Comparison of ENCODE assay signal across 25 mouse cellular contexts in the genomic region with DNA sequence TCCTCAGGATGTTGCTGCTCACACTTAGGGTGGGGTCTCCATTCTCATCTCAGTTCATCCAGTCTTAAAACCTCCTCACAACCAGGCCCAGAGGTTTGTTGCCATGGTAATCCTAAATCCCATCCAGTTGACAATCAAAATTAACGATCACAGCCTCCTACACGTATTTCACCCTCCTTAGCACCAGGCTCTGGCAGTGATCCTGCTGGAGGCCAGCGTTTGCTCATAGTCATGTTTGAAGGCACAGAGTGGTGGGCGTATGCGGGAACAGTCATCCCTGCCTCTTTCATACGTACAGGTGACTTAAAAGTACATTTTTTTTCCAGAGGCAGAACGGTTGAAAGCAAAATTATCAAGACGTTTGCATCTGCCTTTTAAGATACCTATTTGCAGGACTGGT. TPM values are rescaled to one million over a fixed set of nuclear protein-coding genes. Genes with fewer than 3 reads are reported as not detected.
DNase-seq lines count a peak whose midpoint lies in the region; ATAC-seq and TF ChIP-seq lines count a peak whose summit lies in the region.
"Had no signal": no experiment of that assay in that cellular context is flagged by ENCODE, and none has a peak within 500 bp of the region (broad histone marks: within the 10 kb centered on the region; RNA-seq: fewer than 3 reads in every experiment).

No protein-coding gene starts in this region.

- H3K27me3 ChIP-seq in embryonic facial prominence, embryonic 15.5 days = no peaks in the 10 kb centered on the region
- no peaks in the 10 kb centered on the region for H3K27me3 ChIP-seq in embryonic facial prominence, embryonic 10.5 days (replicated peaks; ENCODE audit: low read depth, poor library complexity, severe bottlenecking)
- H3K27me3 ChIP-seq in thymus, adult 2 months (ENCODE audit: control insufficient read depth, insufficient read depth, low read length) = no peaks in the 10 kb centered on the region
- H3K27me3 ChIP-seq: embryonic facial prominence, embryonic 12.5 days; heart, embryonic 12.5 days; kidney, embryonic 15.5 days; liver, embryonic 15.5 days; midbrain, embryonic 15.5 days; neural tube, embryonic 15.5 days; Patski had no signal

- no peak overlapping the region for H3K4me3 ChIP-seq in embryonic facial prominence, embryonic 15.5 days (replicated peaks)
- H3K4me3 ChIP-seq in embryonic facial prominence, embryonic 10.5 days = no peak overlapping the region
- H3K4me3 ChIP-seq in layer of hippocampus, adult 2 months = no peak overlapping the region
- no peak overlapping the region for H3K4me3 ChIP-seq in thymus, adult 2 months (ENCODE audit: control insufficient read depth, insufficient read depth, low read length)
- H3K4me3 ChIP-seq: embryonic facial prominence, embryonic 12.5 days; heart, embryonic 12.5 days; kidney, embryonic 15.5 days; liver, embryonic 15.5 days; midbrain, embryonic 10.5 days; midbrain, embryonic 15.5 days; neural tube, embryonic 15.5 days had no signal

- H3K9me3 ChIP-seq in embryonic facial prominence, embryonic 15.5 days (replicated peaks) = no peaks in the 10 kb centered on the region
- H3K9me3 ChIP-seq in embryonic facial prominence, embryonic 10.5 days = no peaks in the 10 kb centered on the region
- H3K9me3 ChIP-seq: embryonic facial prominence, embryonic 12.5 days; heart, embryonic 12.5 days; kidney, embryonic 15.5 days; liver, embryonic 15.5 days; midbrain, embryonic 10.5 days; midbrain, embryonic 15.5 days; neural tube, embryonic 15.5 days had no signal

- peak overlapping the region; percentile 35 for H3K27ac ChIP-seq in embryonic facial prominence, embryonic 15.5 days (replicated peaks)
- H3K27ac ChIP-seq in embryonic facial prominence, embryonic 10.5 days (replicated peaks) = no peak overlapping the region
- H3K27ac ChIP-seq in layer of hippocampus, adult 2 months = peak overlapping the region; percentile 71
- H3K27ac ChIP-seq in thymus, adult 2 months (ENCODE audit: control insufficient read depth, insufficient read depth, low read length) = no peak overlapping the region
- H3K27ac ChIP-seq: embryonic facial prominence, embryonic 12.5 days; liver, embryonic 15.5 days; midbrain, embryonic 10.5 days; midbrain, embryonic 15.5 days; neural tube, embryonic 15.5 days had no signal

- TF ChIP-seq CTCF in layer of hippocampus, adult 2 months (conservative IDR thresholded peaks at IDR 0.05) = no peak
- no peak for TF ChIP-seq CTCF in thymus, adult 2 months (IDR thresholded peaks at IDR 0.05; ENCODE audit: borderline replicate concordance, control insufficient read depth, extremely low read depth, insufficient read depth, low read length, poor library complexity)

- DNase-seq in embryonic facial prominence, embryonic 10.5 days (ENCODE audit: low spot score) = no peak
- DNase-seq in layer of hippocampus, adult 2 months (ENCODE audit: low spot score in 2 of 2) = peak; percentile 35 to 63
- no peak for DNase-seq in layer of hippocampus, postnatal 25 days (ENCODE audit: extremely low spot score in 1 of 2, low spot score in 1 of 2)
- peak; percentile 51 to 66 for DNase-seq in right cerebral cortex, postnatal 36 days (ENCODE audit: low spot score in 2 of 2)
- no peak for DNase-seq in right cerebral cortex, postnatal 25 days
- DNase-seq in thymus, adult 2 months = no peak
- DNase-seq: cerebellum, adult 18-20 months; cerebellum, postnatal 36 days; gastrocnemius, postnatal 14 days; heart, adult 18-20 months; kidney, adult 18-20 months; kidney, postnatal 36 days; lung, embryonic 14.5 days; retina, postnatal 1 day had no signal

- WGBS in embryonic facial prominence, embryonic 15.5 days = 62% methylated on average over 8 of the region's 8 CpGs
- 85% methylated on average over 8 of the region's 8 CpGs for WGBS in embryonic facial prominence, embryonic 10.5 days
- WGBS in thymus, adult 2 months = 89% methylated on average over 8 of the region's 8 CpGs

- peaks cover 87% of the 10 kb centered on the region for H3K4me1 ChIP-seq in embryonic facial prominence, embryonic 15.5 days
- H3K4me1 ChIP-seq in embryonic facial prominence, embryonic 10.5 days = peaks cover 76% of the 10 kb centered on the region
- H3K4me1 ChIP-seq in thymus, adult 2 months (replicated peaks; ENCODE audit: control insufficient read depth, insufficient read depth, low read length) = peaks cover 28% of the 10 kb centered on the region

- no peak for ATAC-seq in embryonic facial prominence, embryonic 15.5 days (ENCODE audit: insufficient number of reproducible peaks, low FRiP score, low TSS enrichment, low read depth)
- ATAC-seq: forebrain, embryonic 16.5 days; hindbrain, embryonic 16.5 days; midbrain, embryonic 15.5 days; Patski had no signal

- H3K4me2 ChIP-seq in embryonic facial prominence, embryonic 15.5 days (replicated peaks) = no peak overlapping the region
- H3K4me2 ChIP-seq: embryonic facial prominence, embryonic 12.5 days; heart, embryonic 12.5 days; kidney, embryonic 15.5 days; liver, embryonic 15.5 days; lung, embryonic 14.5 days; midbrain, embryonic 15.5 days; neural tube, embryonic 15.5 days had no signal

- H3K9ac ChIP-seq in embryonic facial prominence, embryonic 15.5 days = no peak overlapping the region
- H3K9ac ChIP-seq: embryonic facial prominence, embryonic 12.5 days; heart, embryonic 12.5 days; kidney, embryonic 15.5 days; liver, embryonic 15.5 days; lung, embryonic 14.5 days; midbrain, embryonic 15.5 days; neural tube, embryonic 15.5 days had no signal

- no peaks in the 10 kb centered on the region for H3K36me3 ChIP-seq in embryonic facial prominence, embryonic 15.5 days
- peaks cover 21% of the 10 kb centered on the region for H3K36me3 ChIP-seq in embryonic facial prominence, embryonic 10.5 days (replicated peaks)
- no peaks in the 10 kb centered on the region for H3K36me3 ChIP-seq in thymus, adult 2 months (ENCODE audit: control insufficient read depth, insufficient read depth, low read length)
- H3K36me3 ChIP-seq: embryonic facial prominence, embryonic 12.5 days; liver, embryonic 15.5 days; midbrain, embryonic 15.5 days; neural tube, embryonic 15.5 days had no signal

- no peak for TF ChIP-seq POLR2A in thymus, adult 2 months (IDR thresholded peaks at IDR 0.05; ENCODE audit: control insufficient read depth, extremely low read depth, insufficient read depth, low read length, poor library complexity)

RNA-seq across cellular contexts. Expression of a gene that starts 8.3 kb away (rescaled TPM):
- polyA plus RNA-seq in embryonic facial prominence, embryonic 15.5 days (2015; fragmentation: Nextera tagmentation; extraction: Ambion mirVana) = 167 and 173 TPM in 2 replicates
- polyA plus RNA-seq in embryonic facial prominence, embryonic 10.5 days (2016; fragmentation: Nextera tagmentation; extraction: Ambion mirVana) = 42.8 and 54.1 TPM in 2 replicates
- total RNA-seq in layer of hippocampus, adult 2 months (2021) = 100 to 1,000 TPM; 244 to 250 TPM
- 100 to 1,000 TPM; 230 to 238 TPM for total RNA-seq in layer of hippocampus, postnatal 25 days (2021)
- polyA plus RNA-seq in thymus, adult 2 months (2012; rRNA removed) = 58.9 and 64.4 TPM in 2 replicates

Comparison
In these comparisons a context has a peak if more than half of its experiments do, and no peak if none do; other contexts are left out.
1. H3K27ac ChIP-seq: peak in embryonic facial prominence, embryonic 15.5 days (single experiment) and layer of hippocampus, adult 2 months (single experiment); none in embryonic facial prominence, embryonic 10.5 days (single experiment) and thymus, adult 2 months (single experiment).
2. DNase-seq: peak in layer of hippocampus, adult 2 months (2 of 2) and right cerebral cortex, postnatal 36 days (2 of 2); none in embryonic facial prominence, embryonic 10.5 days (single experiment), layer of hippocampus, postnatal 25 days (0 of 2), right cerebral cortex, postnatal 25 days (single experiment) and thymus, adult 2 months (single experiment).